Mouse (Mus musculus): Measurements from ENCODE around the gene Erlec1. TPM values are rescaled to one million over a fixed set of nuclear protein-coding genes. Genes with fewer than 3 reads are reported as not detected.

Gene Erlec1
- polyA plus RNA-seq, 1 experiment from 2014 or later: 12.7 TPM

GRCm38 (mm10) chr11:30888153-30888552 lies 66.0 kb downstream of the Erlec1 start:
- no peak overlapping the region for H3K27ac ChIP-seq (ENCODE audit: low read depth, low read length)
- ATAC-seq: no peak
- no peak for TF ChIP-seq CTCF (IDR thresholded peaks at IDR 0.05; ENCODE audit: low read depth)
- H3K9me3 ChIP-seq (ENCODE audit: control insufficient read depth): no peaks in the 10 kb centered on the region
- H3K27me3 ChIP-seq (replicated peaks; ENCODE audit: control insufficient read depth, insufficient read depth, low read length): 0 out of 2 replicates have a peak, but pooled peaks cover 5% of the 10 kb centered on the region
- H3K9ac ChIP-seq (ENCODE audit: low read depth, low read length): no peak overlapping the region
- 80% methylated on average over 2 of the region's 2 CpGs for WGBS
- H3K4me3 ChIP-seq (ENCODE audit: low read depth, low read length): no peak overlapping the region
- no peaks in the 10 kb centered on the region for H3K36me3 ChIP-seq (ENCODE audit: control insufficient read depth, insufficient read depth)
- H3K4me1 ChIP-seq (replicated peaks; ENCODE audit: control insufficient read depth, insufficient read depth, low read length): no peaks in the 10 kb centered on the region
- no peak overlapping the region for H3K4me2 ChIP-seq (replicated peaks; ENCODE audit: low read depth)

GRCm38 (mm10) chr11:30885171-30885871 lies 68.8 kb downstream of the Erlec1 start, which contains the start of the genes Gpr75 and Asb3:
Gpr75 (plus strand) TSS chr11:30885358.
Asb3 (plus strand) TSS chr11:30885416.
- peak within 1 kb of the TSS; percentile 73 for H3K4me2 ChIP-seq (replicated peaks; ENCODE audit: low read depth)
- H3K9me3 ChIP-seq (ENCODE audit: control insufficient read depth): no peaks in the 10 kb centered on the region
- ATAC-seq: peak; percentile 63
- WGBS: 4% methylated on average over 39 of the region's 41 CpGs
- H3K9ac ChIP-seq (ENCODE audit: low read depth, low read length): peak within 1 kb of the TSS; percentile 37; the same call in 1 of the 2 replicates
- no peak within 1 kb of the TSS for H3K27ac ChIP-seq (ENCODE audit: low read depth, low read length)
- no peak for TF ChIP-seq CTCF (IDR thresholded peaks at IDR 0.05; ENCODE audit: low read depth)
- peak within 1 kb of the TSS; percentile 41 for H3K4me3 ChIP-seq (ENCODE audit: low read depth, low read length)
- 0 out of 2 replicates have a peak, but pooled peaks cover 5% of the 10 kb centered on the region for H3K27me3 ChIP-seq (replicated peaks; ENCODE audit: control insufficient read depth, insufficient read depth, low read length)
- no peaks in the 10 kb centered on the region for H3K4me1 ChIP-seq (replicated peaks; ENCODE audit: control insufficient read depth, insufficient read depth, low read length)
- H3K36me3 ChIP-seq (ENCODE audit: control insufficient read depth, insufficient read depth): peaks cover 2% of the 10 kb centered on the region; the same call in 1 of the 2 replicates

Other genes starting within 250 kb of the Erlec1 start
- 13.5 and 13.8 TPM in 2 replicates for gene Psme4, start 182.6 kb downstream of the Erlec1 start, polyA plus RNA-seq (2015; fragmentation: Nextera tagmentation; extraction: Ambion mirVana)
- gene Gpr75, start 69.0 kb downstream of the Erlec1 start, polyA plus RNA-seq (2015; fragmentation: Nextera tagmentation; extraction: Ambion mirVana): 0.14 and 0.23 TPM in 2 replicates
- gene Asb3, start 68.9 kb downstream of the Erlec1 start, polyA plus RNA-seq (2015; fragmentation: Nextera tagmentation; extraction: Ambion mirVana): 11.1 and 11.3 TPM in 2 replicates
- gene Chac2, start 32.0 kb upstream of the Erlec1 start, polyA plus RNA-seq (2015; fragmentation: Nextera tagmentation; extraction: Ambion mirVana): 12.0 and 13.0 TPM in 2 replicates
- not detected in 2 replicates for gene Gm17332, start 228.1 kb upstream of the Erlec1 start, polyA plus RNA-seq (2015; fragmentation: Nextera tagmentation; extraction: Ambion mirVana)

Measured in intestine, postnatal 0 days (tissue).